Mouse (Mus musculus) MEL (cell line): Measurements from ENCODE around the gene Agpat4. TPM values are rescaled to one million over a fixed set of nuclear protein-coding genes. Genes with fewer than 3 reads are reported as not detected.

Experiments used
- DNase-seq: peaks from one replicate; pipeline ENCODE4 v3.0.0; 2011; ENCODE audit warnings: low read depth, low spot score
- H3K27ac ChIP-seq: 2 replicates; pipeline ENCODE4 v1.5.1; 2012; ENCODE audit warnings: low read depth, mild to moderate bottlenecking, control low read depth, low read length, moderate library complexity; ENCODE audit not compliant: control insufficient read depth
- H3K27me3 ChIP-seq, 2 experiments: fragments of 150-350 bp in 1 of 2; sonication (generic) in 1 of 2; 2 replicates each; pipeline ENCODE4 v1.6.1; 2012; ENCODE audit warnings: low read length in 2 of 2, mild to moderate bottlenecking in 2 of 2, improper control_type of control experiment in 1 of 2, moderate library complexity in 1 of 2; ENCODE audit not compliant: insufficient read depth in 2 of 2, control insufficient read depth in 1 of 2
- H3K36me3 ChIP-seq, 2 experiments: 2 replicates each; pipeline ENCODE4 v1.6.1; 2012 to 2014; ENCODE audit warnings: low read length in 2 of 2, improper control_type of control experiment in 1 of 2, inconsistent platforms in 1 of 2, mild to moderate bottlenecking in 1 of 2; ENCODE audit not compliant: insufficient read depth in 2 of 2, control insufficient read depth in 1 of 2
- H3K4me1 ChIP-seq, 2 experiments: fragments of 150-350 bp in 1 of 2; sonication (generic) in 1 of 2; 2 replicates each; pipeline ENCODE4 v1.6.1; 2012; ENCODE audit warnings: low read length in 2 of 2, improper control_type of control experiment in 1 of 2, mild to moderate bottlenecking in 1 of 2; ENCODE audit not compliant: insufficient read depth in 2 of 2, control insufficient read depth in 1 of 2
- H3K4me3 ChIP-seq, 2 experiments: fragments of 150-350 bp in 1 of 2; sonication (generic) in 1 of 2; 2 replicates each; pipeline ENCODE4 v1.5.1; 2012; ENCODE audit warnings: low read depth in 2 of 2, low read length in 2 of 2, mild to moderate bottlenecking in 2 of 2, moderate library complexity in 2 of 2, control low read depth in 1 of 2, improper control_type of control experiment in 1 of 2; ENCODE audit not compliant: control insufficient read depth in 1 of 2, insufficient read depth in 1 of 2
- H3K79me2 ChIP-seq: 2 replicates; pipeline ENCODE4 v1.6.1; 2012; ENCODE audit warnings: mild to moderate bottlenecking, low read length, moderate library complexity; ENCODE audit not compliant: control insufficient read depth, poor library complexity, insufficient read depth
- H3K9ac ChIP-seq: 2 replicates; pipeline ENCODE4 v1.6.1; 2012; ENCODE audit warnings: low read depth, mild to moderate bottlenecking, control low read depth, low read length, moderate library complexity; ENCODE audit not compliant: control insufficient read depth, poor library complexity, severe bottlenecking
- H3K9me3 ChIP-seq: fragments of 150-350 bp; sonication (generic); replicated peaks from 2 replicates; pipeline ENCODE4 v1.6.1; 2012; ENCODE audit warnings: mild to moderate bottlenecking, low read length, improper control_type of control experiment, moderate library complexity; ENCODE audit not compliant: insufficient read depth
- BHLHE40 ChIP-seq: IDR thresholded peaks from 2 replicates; pipeline ENCODE4 v1.6.1; 2012; ENCODE audit warnings: low read depth, mild to moderate bottlenecking, inconsistent platforms, low read length, improper control_type of control experiment, borderline replicate concordance
- CHD1 ChIP-seq: IDR thresholded peaks from 2 replicates; pipeline ENCODE4 v1.6.1; 2012; ENCODE audit warnings: low read depth, mild to moderate bottlenecking, inconsistent platforms, low read length, improper control_type of control experiment
- CTCF ChIP-seq, 3 experiments: IDR thresholded peaks in 2 of 3; conservative IDR thresholded peaks in 1 of 3; 2 replicates each; pipeline ENCODE4 v1.5.1; 2011 to 2012; ENCODE audit warnings: low read length in 3 of 3, low read depth in 2 of 3, mild to moderate bottlenecking in 2 of 3, improper control_type of control experiment in 1 of 3, inconsistent platforms in 1 of 3, mixed read lengths in 1 of 3, moderate library complexity in 1 of 3; ENCODE audit not compliant: control insufficient read depth in 1 of 3, insufficient read depth in 1 of 3, poor library complexity in 1 of 3, severe bottlenecking in 1 of 3
- ELF1 ChIP-seq: IDR thresholded peaks from 2 replicates; pipeline ENCODE4 v1.6.1; 2014; ENCODE audit warnings: low read depth, mild to moderate bottlenecking, inconsistent platforms, low read length, improper control_type of control experiment, moderate library complexity
- GABPA ChIP-seq: IDR thresholded peaks from 2 replicates; pipeline ENCODE4 v1.6.1; 2012; ENCODE audit warnings: low read depth, mild to moderate bottlenecking, inconsistent platforms, low read length, improper control_type of control experiment, moderate library complexity
- HCFC1 ChIP-seq: IDR thresholded peaks from 2 replicates; pipeline ENCODE4 v1.6.1; 2012; ENCODE audit warnings: low read depth, mild to moderate bottlenecking, inconsistent platforms, low read length, improper control_type of control experiment, moderate library complexity
- MAFK ChIP-seq: IDR thresholded peaks from 2 replicates; pipeline ENCODE4 v1.6.1; 2011; ENCODE audit warnings: low read depth, mild to moderate bottlenecking, low read length, improper control_type of control experiment, borderline replicate concordance
- MAZ ChIP-seq: IDR thresholded peaks from 2 replicates; pipeline ENCODE4 v1.6.1; 2012; ENCODE audit warnings: low read depth, mild to moderate bottlenecking, inconsistent platforms, low read length, improper control_type of control experiment
- MEF2A ChIP-seq: IDR thresholded peaks from 2 replicates; pipeline ENCODE4 v1.6.1; 2014; ENCODE audit warnings: low read depth, mild to moderate bottlenecking, inconsistent platforms, low read length, improper control_type of control experiment; ENCODE audit not compliant: poor library complexity, insufficient replicate concordance, severe bottlenecking; ENCODE audit errors: extremely low read depth
- MXI1 ChIP-seq: IDR thresholded peaks from 2 replicates; pipeline ENCODE4 v1.6.1; 2011; ENCODE audit warnings: mild to moderate bottlenecking, low read depth, low read length, improper control_type of control experiment
- NRF1 ChIP-seq: IDR thresholded peaks from 2 replicates; pipeline ENCODE4 v1.6.1; 2014; ENCODE audit warnings: low read depth, mild to moderate bottlenecking, inconsistent platforms, low read length, improper control_type of control experiment, moderate library complexity; ENCODE audit not compliant: poor library complexity, insufficient read depth, severe bottlenecking
- POLR2A ChIP-seq, 2 experiments: IDR thresholded peaks; 2 replicates each; pipeline ENCODE4 v1.6.1; 2011 to 2012; ENCODE audit warnings: low read length in 2 of 2, mild to moderate bottlenecking in 2 of 2, control low read depth in 1 of 2, improper control_type of control experiment in 1 of 2, low read depth in 1 of 2, moderate library complexity in 1 of 2; ENCODE audit not compliant: control insufficient read depth in 1 of 2, insufficient read depth in 1 of 2, poor library complexity in 1 of 2
- POLR2AphosphoS2 ChIP-seq: IDR thresholded peaks from 2 replicates; pipeline ENCODE4 v1.6.1; 2011; ENCODE audit warnings: low read length, improper control_type of control experiment
- POLR2AphosphoS5 ChIP-seq: IDR thresholded peaks from 2 replicates; pipeline ENCODE4 v1.6.1; 2012; ENCODE audit warnings: low read depth, borderline replicate concordance, mild to moderate bottlenecking, inconsistent platforms, low read length, moderate library complexity, mixed read lengths
- RAD21 ChIP-seq: IDR thresholded peaks from 2 replicates; pipeline ENCODE4 v1.6.1; 2011; ENCODE audit warnings: mild to moderate bottlenecking, low read depth, low read length, improper control_type of control experiment
- SIN3A ChIP-seq: IDR thresholded peaks from 2 replicates; pipeline ENCODE4 v1.6.1; 2012; ENCODE audit warnings: low read length, improper control_type of control experiment, inconsistent platforms
- TAL1 ChIP-seq: IDR thresholded peaks from 2 replicates; pipeline ENCODE4 v1.6.1; 2012; ENCODE audit warnings: mild to moderate bottlenecking, inconsistent platforms, low read length, moderate library complexity, mixed read lengths
- TCF12 ChIP-seq: IDR thresholded peaks from 2 replicates; pipeline ENCODE4 v1.6.1; 2014; ENCODE audit warnings: low read depth, mild to moderate bottlenecking, inconsistent platforms, low read length, improper control_type of control experiment, moderate library complexity
- UBTF ChIP-seq: IDR thresholded peaks from 2 replicates; pipeline ENCODE4 v1.6.1; 2012; ENCODE audit warnings: low read depth, mild to moderate bottlenecking, inconsistent platforms, low read length, improper control_type of control experiment, moderate library complexity, borderline replicate concordance; ENCODE audit not compliant: insufficient read depth
- USF2 ChIP-seq, 2 experiments: IDR thresholded peaks; 2 replicates each; pipeline ENCODE4 v1.6.1; 2011 to 2012; ENCODE audit warnings: improper control_type of control experiment in 2 of 2, low read length in 2 of 2, borderline replicate concordance in 1 of 2, inconsistent platforms in 1 of 2, low read depth in 1 of 2, mild to moderate bottlenecking in 1 of 2; ENCODE audit not compliant: insufficient read depth in 1 of 2
- ZMIZ1 ChIP-seq: IDR thresholded peaks from 2 replicates; pipeline ENCODE4 v1.6.1; 2012; ENCODE audit warnings: low read depth, mild to moderate bottlenecking, inconsistent platforms, low read length, improper control_type of control experiment, moderate library complexity
- ZNF384 ChIP-seq: IDR thresholded peaks from 2 replicates; pipeline ENCODE4 v1.6.1; 2012; ENCODE audit warnings: low read depth, mild to moderate bottlenecking, inconsistent platforms, low read length, improper control_type of control experiment
- polyA plus RNA-seq, 2 experiments: library from polyadenylated mRNA; stranded (reverse) in 1 of 2; unstranded in 1 of 2; fragments of >175 nt in 1 of 2; fragments of >200 nt in 1 of 2; gene quantifications; 2 replicates each; pipeline versions ENCODE4 v1.2.1 to v1.2.4; 2012; ENCODE audit warnings: low replicate concordance in 2 of 2, low read depth in 1 of 2; ENCODE audit not compliant: insufficient read length in 2 of 2, insufficient read depth in 1 of 2, missing spikeins in 1 of 2
- total RNA-seq: library from RNA; depleted of rRNA; stranded (reverse); fragments of 300-350 nt; gene quantifications from 2 replicates; pipeline ENCODE4 v1.2.3, GENCODE M21; 2012

Agpat4 gene
- total and polyA plus RNA-seq, 3 experiments, result 3.3 to 9.3 TPM; not detected in 1

DNA sequence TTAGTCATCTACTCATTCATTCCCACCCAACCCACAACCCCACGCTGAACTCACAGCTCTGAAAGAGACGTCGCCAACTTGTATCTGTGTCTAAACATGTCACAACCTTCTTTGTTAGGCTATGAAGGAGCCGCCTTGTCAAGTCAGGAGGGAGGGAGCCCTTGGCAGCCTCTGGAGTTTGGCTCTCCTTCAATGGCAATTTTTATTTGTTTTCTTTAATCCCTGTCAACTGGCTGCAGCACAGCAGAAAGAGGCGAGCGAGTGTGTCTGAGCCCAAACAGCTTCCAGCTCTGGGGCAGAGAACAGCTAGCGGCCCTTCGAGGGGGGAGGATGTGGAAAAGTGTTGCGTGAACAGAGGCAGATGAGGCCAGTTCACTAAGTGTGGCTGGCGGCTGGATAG, 50.0 kb downstream of the Agpat4 start:
- H3K4me1 ChIP-seq, result peaks cover 2 to 16% of the 10 kb centered on the region in 2 experiments; a peak in 2 of 4 replicates
- no peaks in the 10 kb centered on the region for H3K79me2 ChIP-seq
- H3K9me3 ChIP-seq, result no peaks in the 10 kb centered on the region
- H3K36me3 ChIP-seq, result no peaks in the 10 kb centered on the region; a peak in 2 of 4 replicates
- H3K9ac ChIP-seq, result no peak overlapping the region
- H3K27ac ChIP-seq, result no peak overlapping the region
- no peak overlapping the region for H3K4me3 ChIP-seq
- H3K27me3 ChIP-seq, result no peaks in the 10 kb centered on the region
- DNase-seq, result no peak
- TF ChIP-seq NRF1, result no peak
- TF ChIP-seq ZMIZ1, result no peak

DNA sequence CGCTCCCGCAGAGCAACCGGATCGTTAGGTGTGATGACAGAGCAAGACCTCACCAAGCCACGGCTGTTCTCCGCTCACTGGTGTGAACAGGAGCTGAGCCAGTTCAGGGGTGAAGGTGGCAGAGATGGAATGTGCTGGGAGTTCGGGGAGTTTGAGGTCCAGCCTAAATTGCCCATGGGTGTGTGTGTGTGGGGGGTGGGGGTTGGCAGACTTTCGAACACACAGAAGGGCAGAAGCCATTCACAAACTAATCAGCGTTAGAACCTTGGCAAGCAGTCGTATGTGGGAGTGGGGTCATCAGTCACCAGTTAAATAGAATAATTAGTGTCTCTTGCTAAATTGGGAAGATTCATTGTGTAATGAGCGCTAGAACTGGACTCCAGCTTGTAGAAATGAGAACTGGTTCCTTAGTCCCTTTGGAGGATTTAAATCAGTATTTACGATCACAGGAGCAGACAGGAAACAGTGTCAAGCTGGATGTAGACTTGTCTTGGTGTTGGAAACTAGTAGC, 50.9 kb downstream of the Agpat4 start:
- Histone ChIP-seq H3K4me1 (peaks cover 6 to 16% of the 10 kb centered on the region in 2 experiments; a peak in 3 of 4 replicates), H3K4me3 (no peak overlapping the region), H3K9ac (no peak overlapping the region), H3K9me3 (no peaks in the 10 kb centered on the region), H3K27ac (no peak overlapping the region), H3K79me2 (no peaks in the 10 kb centered on the region)
- DNase-seq, result no peak
- TF ChIP-seq MAFK (no peak), POLR2A (IDR thresholded peaks at IDR 0.05; ENCODE audit: control insufficient read depth in 1 of 2, insufficient read depth in 1 of 2, low read depth in 1 of 2, low read length in 2 of 2, poor library complexity in 1 of 2) (no peak)
- TF ChIP-seq, all 39 proteins: peak for 0
- H3K27me3 ChIP-seq, result no peaks in the 10 kb centered on the region
- H3K36me3 ChIP-seq, result peaks cover 0 to 2% of the 10 kb centered on the region in 2 experiments; a peak in 2 of 4 replicates

- Histone ChIP-seq H3K27ac (no peak overlapping the region), H3K4me1 (peaks cover 6 to 9% of the 10 kb centered on the region in 2 experiments; a peak in 3 of 4 replicates), H3K36me3 (peaks cover 0 to 2% of the 10 kb centered on the region in 2 experiments; a peak in 2 of 4 replicates), H3K79me2 (no peaks in the 10 kb centered on the region), H3K27me3 (no peaks in the 10 kb centered on the region), H3K4me3 (no peak overlapping the region), H3K9me3 (no peaks in the 10 kb centered on the region), H3K9ac (no peak overlapping the region)
- TF ChIP-seq POLR2AphosphoS5 (no peak), TCF12 (no peak), CHD1 (no peak), SIN3A (no peak), MAZ (no peak), RAD21 (no peak), ZNF384 (no peak), MXI1 (no peak), CTCF (IDR thresholded peaks at IDR 0.05 in 2 of 3, conservative IDR thresholded peaks at IDR 0.05 in 1 of 3; ENCODE audit: control insufficient read depth in 1 of 3, insufficient read depth in 1 of 3, low read depth in 2 of 3, low read length in 3 of 3, poor library complexity in 1 of 3, severe bottlenecking in 1 of 3) (no peak), ELF1 (no peak), TAL1 (no peak), HCFC1 (no peak), GABPA (no peak), MEF2A (no peak), POLR2AphosphoS2 (no peak), BHLHE40 (no peak), UBTF (no peak), USF2 (IDR thresholded peaks at IDR 0.05; ENCODE audit: borderline replicate concordance in 1 of 2, insufficient read depth in 1 of 2, low read depth in 1 of 2, low read length in 2 of 2) (no peak)
- DNase-seq, result no peak
These were observed 52.4 kb downstream of the Agpat4 start for GRCm38 (mm10) chr17:12170791-12171497.
